15 mouse cellular contexts compared by ENCODE assay signal in genomic region chr17:50675231-50675630, GRCm38 (mm10).
DNase-seq lines count a peak whose midpoint lies in the region; ATAC-seq and TF ChIP-seq lines count a peak whose summit lies in the region.
"Had no signal": no experiment of that assay in that cellular context is flagged by ENCODE, and none has a peak within 500 bp of the region (broad histone marks: within the 10 kb centered on the region; RNA-seq: fewer than 3 reads in every experiment).

No protein-coding gene starts in this region.

- peak; percentile 59 for ATAC-seq in granulocyte monocyte progenitor cell, adult 5-6 weeks (replicated peaks; ENCODE audit: poor library complexity, severe bottlenecking)
- ATAC-seq in erythroblast, adult 5-6 weeks (replicated peaks; ENCODE audit: low FRiP score, poor library complexity, severe bottlenecking) = no peak
- ATAC-seq: forebrain, postnatal 0 days; intestine, postnatal 0 days had no signal

- TF ChIP-seq CTCF in gastrocnemius, adult 2 months (IDR thresholded peaks at IDR 0.05) = no peak

- intact Hi-C loops in gastrocnemius, adult 2 months (cut with DNase I) = no loop called here

- peak overlapping the region; percentile 71 for H3K27ac ChIP-seq in gastrocnemius, adult 2 months
- H3K27ac ChIP-seq: hindbrain, embryonic 14.5 days had no signal

- peak; percentile 33 for DNase-seq in gastrocnemius, adult 2 months
- DNase-seq in gastrocnemius, adult 18-20 months (ENCODE audit: low spot score) = no peak
- DNase-seq in layer of hippocampus, adult 9-11 months = peak; percentile 45
- DNase-seq in layer of hippocampus, adult 8-10 months (ENCODE audit: low spot score in 2 of 2) = no peak
- DNase-seq in lung, postnatal 36 days = peak; percentile 38
- DNase-seq: cerebellum, adult 11 months; embryo, embryonic 11 days; forebrain, postnatal 0 days; spleen, adult 18-20 months; thymus, postnatal 36 days had no signal

- H3K4me3 ChIP-seq in gastrocnemius, adult 2 months = peak overlapping the region; percentile 26
- H3K4me3 ChIP-seq: megakaryocyte, embryonic 14.5 days had no signal

Comparison
In these comparisons a context has a peak if more than half of its experiments do, and no peak if none do; other contexts are left out.
1. DNase-seq: peak in gastrocnemius, adult 2 months (single experiment), layer of hippocampus, adult 9-11 months (single experiment) and lung, postnatal 36 days (single experiment); none in gastrocnemius, adult 18-20 months (single experiment) and layer of hippocampus, adult 8-10 months (0 of 2).